ENCODE assay signal across 12 mouse cellular contexts in the genomic region with DNA sequence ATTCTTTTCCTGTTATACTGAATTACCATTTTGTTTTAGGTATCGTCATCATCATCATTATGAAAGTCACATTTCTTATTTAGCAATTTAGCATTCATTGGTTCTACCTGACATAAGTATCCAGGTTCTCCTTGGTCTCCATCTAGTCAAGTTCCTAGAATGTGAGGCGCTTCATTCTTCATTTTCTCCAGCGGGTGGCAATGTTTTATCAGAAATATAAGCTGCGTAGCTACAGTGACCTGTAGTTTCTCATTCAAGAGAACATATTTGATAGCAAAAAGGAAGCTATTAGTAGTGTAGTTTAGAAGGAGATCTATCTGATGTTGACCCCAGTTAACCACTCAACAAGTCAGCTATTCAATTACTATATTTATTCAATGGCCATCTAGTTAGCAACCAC. TPM values are rescaled to one million over a fixed set of nuclear protein-coding genes. Genes with fewer than 3 reads are reported as not detected.
DNase-seq lines count a peak whose midpoint lies in the region; ATAC-seq and TF ChIP-seq lines count a peak whose summit lies in the region.
"Had no signal": no experiment of that assay in that cellular context is flagged by ENCODE, and none has a peak within 500 bp of the region (broad histone marks: within the 10 kb centered on the region; RNA-seq: fewer than 3 reads in every experiment).

No protein-coding gene starts in this region.

- H3K79me2 ChIP-seq in heart, adult 2 months (replicated peaks; ENCODE audit: control insufficient read depth, insufficient read depth, low read length): no peaks in the 10 kb centered on the region

- H3K36me3 ChIP-seq in heart, adult 2 months (ENCODE audit: control insufficient read depth, insufficient read depth, low read length): no peaks in the 10 kb centered on the region
- H3K36me3 ChIP-seq in lung, postnatal 0 days (ENCODE audit: insufficient read depth, low read length): no peaks in the 10 kb centered on the region
- H3K36me3 ChIP-seq in midbrain, postnatal 0 days (ENCODE audit: insufficient read depth, low read length): no peaks in the 10 kb centered on the region
- H3K36me3 ChIP-seq in intestine, embryonic 15.5 days: no peaks in the 10 kb centered on the region

- 47% methylated on average over 4 of the region's 4 CpGs for WGBS in heart, adult 2 months
- WGBS in lung, postnatal 0 days: 49% methylated on average over 4 of the region's 4 CpGs
- 68% methylated on average over 4 of the region's 4 CpGs for WGBS in midbrain, postnatal 0 days
- WGBS in intestine, embryonic 15.5 days: 61% methylated on average over 4 of the region's 4 CpGs

- no peak overlapping the region for H3K9ac ChIP-seq in heart, adult 2 months (ENCODE audit: low read depth, low read length)
- no peak overlapping the region for H3K9ac ChIP-seq in lung, postnatal 0 days (replicated peaks; ENCODE audit: low read depth)
- no peak overlapping the region for H3K9ac ChIP-seq in midbrain, postnatal 0 days (replicated peaks; ENCODE audit: low read length, poor library complexity, severe bottlenecking)
- no peak overlapping the region for H3K9ac ChIP-seq in intestine, embryonic 15.5 days

- no peak overlapping the region for H3K4me3 ChIP-seq in heart, adult 2 months
- H3K4me3 ChIP-seq in lung, postnatal 0 days (ENCODE audit: low read depth, low read length): no peak overlapping the region
- no peak overlapping the region for H3K4me3 ChIP-seq in midbrain, postnatal 0 days (ENCODE audit: low read depth, low read length)
- H3K4me3 ChIP-seq in intestine, embryonic 15.5 days (replicated peaks): no peak overlapping the region

- no peak overlapping the region for H3K27ac ChIP-seq in heart, adult 2 months
- H3K27ac ChIP-seq in lung, postnatal 0 days (ENCODE audit: low read length): no peak overlapping the region
- no peak overlapping the region for H3K27ac ChIP-seq in midbrain, postnatal 0 days (ENCODE audit: low read depth, low read length)
- H3K27ac ChIP-seq in intestine, embryonic 15.5 days: no peak overlapping the region

- ATAC-seq in lung, postnatal 0 days: no peak
- peak; percentile 48; the same call in 1 of the 2 replicates for ATAC-seq in midbrain, postnatal 0 days (ENCODE audit: low FRiP score)
- no peak for ATAC-seq in intestine, embryonic 15.5 days
- ATAC-seq in erythroid progenitor cell, adult 5-6 weeks (replicated peaks; ENCODE audit: low FRiP score, poor library complexity, severe bottlenecking): no peak

- TF ChIP-seq EP300 in heart, adult 2 months (IDR thresholded peaks at IDR 0.05; ENCODE audit: insufficient read depth, low read depth, low read length): no peak
- no peak for TF ChIP-seq EP300 in lung, postnatal 0 days (IDR thresholded peaks at IDR 0.05)

- H3K27me3 ChIP-seq in heart, adult 2 months (ENCODE audit: control insufficient read depth, insufficient read depth, low read length): no peaks in the 10 kb centered on the region
- H3K27me3 ChIP-seq in lung, postnatal 0 days (replicated peaks; ENCODE audit: insufficient read depth, low read length): no peaks in the 10 kb centered on the region
- no peaks in the 10 kb centered on the region for H3K27me3 ChIP-seq in midbrain, postnatal 0 days (ENCODE audit: insufficient read depth, low read length)
- H3K27me3 ChIP-seq in intestine, embryonic 15.5 days (replicated peaks): no peaks in the 10 kb centered on the region

- DNase-seq in heart, adult 2 months: no peak
- DNase-seq in heart, adult 8-10 months (ENCODE audit: low spot score): no peak
- DNase-seq in lung, postnatal 0 days (ENCODE audit: low spot score): peak; percentile 46
- DNase-seq in lung, postnatal 25 days (ENCODE audit: low spot score): no peak
- DNase-seq in cerebellum, postnatal 10 days: peak; percentile 54 to 68
- DNase-seq in midbrain, postnatal 0 days (ENCODE audit: low spot score): peak; percentile 85
- DNase-seq: layer of hippocampus, postnatal 36 days had no signal

- TF ChIP-seq POLR2A in heart, adult 2 months (IDR thresholded peaks at IDR 0.05; ENCODE audit: insufficient read depth, low read depth, low read length): no peak

- intact Hi-C loops in heart, adult 2 months (cut with DNase I): loop anchor here (5.0 kb wide), 1 partner anchor 536 kb away; no protein-coding TSS in a partner anchor

- no peaks in the 10 kb centered on the region for H3K9me3 ChIP-seq in lung, postnatal 0 days (ENCODE audit: low read length)
- no peaks in the 10 kb centered on the region for H3K9me3 ChIP-seq in midbrain, postnatal 0 days (ENCODE audit: low read length)
- H3K9me3 ChIP-seq in intestine, embryonic 15.5 days: no peaks in the 10 kb centered on the region

- no peaks in the 10 kb centered on the region for H3K4me1 ChIP-seq in heart, adult 2 months (ENCODE audit: control insufficient read depth, insufficient read depth, low read length)
- H3K4me1 ChIP-seq in lung, postnatal 0 days (ENCODE audit: insufficient read depth, low read depth, low read length): no peaks in the 10 kb centered on the region
- no peaks in the 10 kb centered on the region for H3K4me1 ChIP-seq in midbrain, postnatal 0 days (ENCODE audit: insufficient read depth, low read length)
- H3K4me1 ChIP-seq in intestine, embryonic 15.5 days (replicated peaks): no peaks in the 10 kb centered on the region

- peak; percentile 59 for TF ChIP-seq CTCF in heart, adult 2 months (IDR thresholded peaks at IDR 0.05)
- peak; percentile 59 for TF ChIP-seq CTCF in lung, postnatal 0 days (IDR thresholded peaks at IDR 0.05)
- peak; percentile 84 for TF ChIP-seq CTCF in midbrain, postnatal 0 days (IDR thresholded peaks at IDR 0.05)

- no peak overlapping the region for H3K4me2 ChIP-seq in lung, postnatal 0 days (replicated peaks; ENCODE audit: low read depth, low read length)
- H3K4me2 ChIP-seq in midbrain, postnatal 0 days (ENCODE audit: low read depth, low read length, poor library complexity, severe bottlenecking): no peak overlapping the region
- no peak overlapping the region for H3K4me2 ChIP-seq in intestine, embryonic 15.5 days (replicated peaks)

RNA-seq across cellular contexts. Expression of a gene that starts 21.9 kb away (rescaled TPM):
- total RNA-seq in heart, adult 2 months (2021): not detected
- 0.08 TPM in 1 of 2 replicates, not detected in the other for polyA plus RNA-seq in heart, adult 2 months (2012; rRNA removed)
- total RNA-seq in heart, adult 8-10 months (2022): not detected
- polyA plus RNA-seq in lung, postnatal 0 days (2015; fragmentation: Nextera tagmentation; extraction: Ambion mirVana): 1.1 and 2.3 TPM in 2 replicates
- 0.88 and 1.2 TPM in 2 replicates for total RNA-seq in midbrain, postnatal 0 days (2014; rRNA removed)
- 1.7 and 1.9 TPM in 2 replicates for polyA plus RNA-seq in midbrain, postnatal 0 days (2015; fragmentation: Nextera tagmentation; extraction: Ambion mirVana)
- polyA plus RNA-seq in intestine, embryonic 15.5 days (2015; fragmentation: Nextera tagmentation; extraction: Ambion mirVana): 0.18 TPM in 1 of 2 replicates, not detected in the other
- not detected in 2 replicates for total RNA-seq in erythroid progenitor cell, adult 5-6 weeks (2015; ENCODE audit: low replicate concordance)
- total RNA-seq in erythroid progenitor cell, adult 5-6 weeks (2017; ENCODE audit: low replicate concordance): not detected in 2 replicates
- total RNA-seq: adrenal gland, postnatal 36 days; neutrophil, adult 5-6 weeks had no signal
- polyA plus RNA-seq: stomach, embryonic 14.5 days had no signal

Comparison
In these comparisons a context has a peak if more than half of its experiments do, and no peak if none do; other contexts are left out.
1. DNase-seq: peak in lung, postnatal 0 days (single experiment), cerebellum, postnatal 10 days (2 of 2) and midbrain, postnatal 0 days (single experiment); none in heart, adult 2 months (0 of 2), heart, adult 8-10 months (single experiment) and lung, postnatal 25 days (single experiment).
2. Peak in every context shown above with its lines, with median percentiles within 50 percentile points of each other: CTCF ChIP-seq.